Mouse (Mus musculus) layer of hippocampus, adult 11-12 months (tissue): ENCODE results near the gene Adamtsl2.

Source experiments
- DNase-seq: peaks from one replicate; pipeline ENCODE4 v3.0.0; 2022; ENCODE audit warnings: low spot score

Gene Adamtsl2

DNA sequence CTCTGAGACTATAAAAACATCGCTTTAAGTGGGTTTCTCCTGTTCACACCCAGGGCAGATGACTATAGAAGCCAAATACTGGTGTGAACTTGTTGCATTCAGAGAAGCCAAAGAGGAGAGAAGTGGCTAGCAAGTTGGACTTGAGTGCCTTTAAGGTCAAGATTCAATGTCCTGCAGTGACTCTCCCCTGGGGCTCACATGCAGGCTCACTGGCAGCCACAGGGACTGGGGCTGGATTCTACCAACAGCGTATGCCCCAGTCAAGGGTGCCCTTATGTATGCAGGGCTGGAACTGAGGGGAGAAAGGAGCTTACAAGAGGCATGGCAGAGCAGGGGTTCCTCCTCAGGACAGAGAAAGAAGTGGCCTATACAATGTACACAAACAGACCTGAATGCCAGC is 40.6 kb downstream of the Adamtsl2 start:
- DNase-seq = no peak

DNA sequence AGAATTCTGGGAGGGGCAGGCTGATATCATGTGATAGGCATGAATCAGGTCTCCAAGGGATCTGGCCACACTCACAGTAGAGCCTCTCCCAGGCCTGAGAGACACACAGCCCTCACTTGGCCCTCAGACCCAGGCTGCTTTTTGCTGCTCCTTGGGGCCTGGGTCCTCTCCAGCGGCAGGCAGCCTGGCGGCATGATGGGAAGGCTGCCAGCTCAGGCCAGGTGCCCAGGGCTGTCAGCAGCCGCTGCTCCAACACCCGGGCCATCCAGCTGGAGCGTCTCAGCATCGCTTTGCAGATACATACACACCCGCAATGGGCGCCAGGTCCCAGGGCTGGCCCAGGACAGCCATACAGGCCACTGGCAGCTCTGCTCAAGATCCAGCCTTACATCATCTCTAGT is 41.1 kb downstream of the Adamtsl2 start:
- no peak for DNase-seq

DNA sequence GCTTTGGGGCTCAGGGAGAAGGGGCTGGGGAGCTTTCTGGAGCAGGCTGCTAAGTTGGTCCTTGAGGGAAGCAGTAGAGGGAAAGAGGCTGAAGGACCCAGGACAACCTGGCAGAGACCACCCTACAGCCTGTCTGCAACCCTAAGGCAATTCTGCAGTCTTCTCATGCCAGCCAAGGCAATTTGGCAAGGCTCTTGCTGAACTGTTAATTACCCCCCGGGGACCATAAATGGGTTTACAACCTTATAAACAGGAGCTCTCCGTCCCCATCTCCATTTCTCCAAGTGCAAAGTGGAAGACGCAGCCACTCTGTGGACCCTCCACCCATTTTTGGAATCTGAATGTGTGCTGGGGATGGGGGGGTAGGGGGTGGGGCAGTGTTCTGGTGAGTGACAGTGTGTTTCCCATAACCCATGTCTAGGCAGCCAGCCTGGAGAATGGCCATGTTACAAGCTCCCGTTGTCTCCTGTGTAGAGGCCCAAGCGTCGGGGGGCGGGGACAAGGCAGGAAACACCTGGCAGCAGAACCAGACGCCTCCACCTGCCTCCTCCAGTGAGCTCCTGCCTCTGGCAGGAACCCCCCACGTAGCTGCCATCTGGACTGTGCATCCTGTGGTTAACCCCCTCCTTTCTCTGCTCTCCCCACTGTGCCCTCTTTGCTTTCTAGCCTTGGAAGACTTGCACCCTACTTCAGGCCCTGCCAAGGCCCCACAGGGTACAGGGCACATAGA is 42.6 kb downstream of the Adamtsl2 start:
- no peak for DNase-seq

GRCm38 (mm10) chr2:27122578-27122977 is 43.4 kb downstream of the Adamtsl2 start:
- no peak for DNase-seq

DNA sequence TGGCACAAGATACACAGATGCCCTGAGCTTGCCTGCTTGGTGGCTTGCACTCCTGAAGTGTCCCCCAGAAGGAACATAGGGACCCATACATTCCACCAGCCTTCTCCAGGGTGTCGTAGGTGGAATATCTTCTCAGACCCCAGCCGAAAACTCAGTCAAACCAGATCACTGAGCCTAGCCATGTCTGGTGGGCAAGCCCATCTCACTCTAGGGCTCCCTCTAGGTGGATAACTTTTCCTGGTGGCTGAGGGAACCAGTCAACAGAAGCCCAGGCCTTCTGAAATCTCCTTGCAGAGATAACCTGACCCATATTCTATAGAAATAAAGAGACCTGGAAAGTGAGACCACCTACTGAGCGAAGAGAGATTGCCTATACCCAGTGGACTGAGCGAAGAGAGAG is 43.9 kb downstream of the Adamtsl2 start:
- DNase-seq = no peak

DNA sequence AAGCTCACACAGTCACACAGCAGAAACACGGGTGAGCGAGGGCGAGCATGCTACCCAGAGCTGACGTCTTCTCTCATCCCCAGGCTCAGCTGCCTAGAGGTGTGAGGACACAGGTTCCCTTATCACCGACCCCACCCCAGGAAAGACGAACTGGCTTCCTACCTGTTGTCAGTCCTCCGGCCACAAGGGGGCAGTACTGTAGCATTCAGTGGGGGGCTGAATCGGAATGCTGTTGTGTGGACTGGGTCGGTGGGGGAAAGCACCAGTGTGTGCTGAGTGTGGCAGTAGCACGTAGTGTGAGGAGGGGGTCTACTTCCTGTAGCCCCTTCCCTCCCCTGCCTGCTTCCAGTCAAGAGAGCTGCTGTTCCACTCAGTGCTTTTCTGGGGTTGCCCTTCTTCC is 46.8 kb downstream of the Adamtsl2 start:
- DNase-seq = peak; percentile 42

DNA sequence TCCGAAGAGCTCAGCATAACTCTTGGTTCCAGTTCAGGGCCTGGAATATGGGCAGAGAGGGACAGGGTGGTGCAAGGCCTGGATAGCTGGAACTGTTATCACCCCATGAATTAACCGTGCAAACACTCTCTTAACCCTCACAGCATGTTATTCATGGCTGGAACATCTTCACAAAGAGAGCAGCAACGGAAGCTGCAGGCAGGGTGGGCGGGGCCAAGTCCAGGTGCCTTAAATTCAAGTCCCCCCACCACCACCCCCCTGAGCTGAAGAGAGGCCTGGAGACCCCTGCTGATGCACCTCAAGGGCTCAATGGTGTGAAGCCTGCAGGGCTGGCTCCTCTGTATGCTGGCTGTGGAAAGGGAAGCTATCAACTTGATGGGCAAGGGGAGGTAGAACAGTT is 47.3 kb downstream of the Adamtsl2 start:
- no peak for DNase-seq

- no peak for DNase-seq
Measured at GRCm38 (mm10) chr2:27128990-27129389, 49.8 kb downstream of the Adamtsl2 start.

DNA sequence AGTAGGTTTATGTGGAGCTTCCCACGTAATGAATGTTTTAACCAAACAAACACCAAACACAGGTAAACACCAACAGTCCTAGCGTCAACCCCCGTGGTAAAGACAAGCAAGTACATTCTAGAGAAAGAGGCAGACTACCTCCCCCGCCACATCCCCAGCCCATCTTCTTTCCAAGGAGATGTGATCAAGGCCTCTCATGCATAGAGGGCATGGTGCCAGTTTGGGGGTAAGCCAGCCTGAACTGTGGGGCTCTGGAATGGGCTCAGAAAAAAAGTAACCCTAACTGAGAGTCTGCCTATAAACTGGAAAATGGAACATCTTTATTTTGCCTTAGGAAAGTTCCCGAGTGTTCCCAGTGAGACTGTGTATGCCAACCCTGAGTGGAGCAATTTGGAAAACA is 56.8 kb downstream of the Adamtsl2 start:
- DNase-seq = no peak

DNA sequence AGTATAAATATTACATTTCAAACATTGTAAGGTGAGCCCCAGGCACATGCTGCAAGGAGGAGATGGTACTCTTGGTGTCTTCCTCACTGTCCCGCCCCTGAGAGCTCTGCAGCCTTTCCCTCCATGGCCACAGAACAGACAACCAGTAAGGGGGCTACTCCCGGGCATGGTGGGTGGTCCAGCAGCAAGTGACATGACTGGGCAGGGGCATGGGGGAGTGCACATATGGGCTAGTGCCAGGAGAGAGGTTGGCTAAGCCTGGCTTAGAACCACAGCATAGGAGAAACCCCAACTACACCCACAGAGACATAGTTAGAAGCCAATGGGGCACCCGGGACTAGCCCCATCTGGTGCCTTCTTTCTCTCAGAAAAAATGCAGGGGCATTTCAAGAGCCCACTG is 57.2 kb downstream of the Adamtsl2 start:
- no peak for DNase-seq

- no peak for DNase-seq
Measured at GRCm38 (mm10) chr2:27136789-27137188, 57.6 kb downstream of the Adamtsl2 start.

GRCm38 (mm10) chr2:27138356-27138755 is 59.2 kb downstream of the Adamtsl2 start:
- no peak for DNase-seq

GRCm38 (mm10) chr2:27141950-27142693 is 62.9 kb downstream of the Adamtsl2 start, which contains the start of gene Fam163b:
Gene Fam163b (minus strand): TSS chr2:27142491.
- DNase-seq = peak; percentile 45

DNA sequence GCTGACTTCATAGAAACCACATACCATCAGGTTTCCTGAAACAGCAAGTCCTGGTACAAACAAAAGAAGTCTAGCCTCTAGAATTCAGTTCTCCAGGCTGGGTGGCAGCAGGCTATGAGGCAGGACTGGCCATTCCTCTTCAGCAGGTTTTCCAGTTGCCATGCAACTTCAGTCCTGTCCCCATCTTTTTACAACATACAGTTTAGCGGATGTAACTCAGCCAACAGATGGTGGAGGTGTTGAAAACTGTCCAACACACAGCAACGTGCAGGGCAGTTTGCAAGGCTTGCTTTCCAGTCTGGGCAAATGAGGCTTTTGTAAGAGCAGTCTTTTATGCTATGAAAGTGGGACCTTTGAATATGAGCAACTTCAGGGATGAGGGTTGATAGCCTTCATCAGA is 65.8 kb downstream of the Adamtsl2 start:
- no peak for DNase-seq

DNA sequence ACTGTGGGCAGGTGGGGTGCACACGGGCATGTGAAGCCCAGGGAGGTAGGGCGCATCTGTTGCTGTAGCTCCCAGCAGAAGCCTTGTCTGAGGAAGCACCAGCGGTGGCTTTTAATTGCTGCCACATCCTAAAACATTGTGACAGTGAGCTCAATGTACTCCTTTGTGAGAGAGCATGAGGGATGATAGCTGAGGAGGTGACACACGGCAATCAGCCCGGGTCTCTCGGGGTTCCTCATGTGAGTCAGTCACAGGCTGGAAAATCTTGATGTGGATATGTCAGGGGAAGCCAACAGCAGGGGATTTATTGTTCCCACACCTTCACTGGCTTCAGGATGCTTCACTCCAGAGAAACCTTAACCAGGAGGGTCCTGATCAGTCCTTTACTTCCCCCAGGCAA is 67.7 kb downstream of the Adamtsl2 start:
- no peak for DNase-seq

DNA sequence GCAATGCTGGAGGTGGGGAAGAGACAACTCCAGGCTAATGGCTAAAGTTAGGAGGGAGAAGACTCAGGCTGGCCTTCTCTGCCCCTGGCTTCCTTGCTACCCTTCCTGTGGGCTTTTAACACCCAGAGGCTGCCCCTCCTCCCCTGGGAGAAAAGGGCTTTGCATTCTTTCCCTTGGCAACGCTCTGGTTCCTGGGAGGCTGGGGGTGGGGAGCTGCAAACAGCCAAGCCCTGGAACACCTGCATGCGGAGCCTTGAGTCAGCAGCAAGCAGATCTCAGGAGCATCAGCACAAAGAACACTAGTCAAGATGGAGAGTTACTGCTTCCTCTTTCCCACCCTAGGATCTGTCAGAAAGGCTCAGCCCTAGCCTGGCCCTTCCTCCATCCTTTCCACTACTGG is 70.3 kb downstream of the Adamtsl2 start:
- DNase-seq = no peak

GRCm38 (mm10) chr2:27154466-27155185 is 75.4 kb downstream of the Adamtsl2 start:
- DNase-seq = no peak

GRCm38 (mm10) chr2:27156596-27156995 is 77.4 kb downstream of the Adamtsl2 start:
- no peak for DNase-seq
